ENCODE assay signal across 15 mouse cellular contexts in the genomic region with DNA sequence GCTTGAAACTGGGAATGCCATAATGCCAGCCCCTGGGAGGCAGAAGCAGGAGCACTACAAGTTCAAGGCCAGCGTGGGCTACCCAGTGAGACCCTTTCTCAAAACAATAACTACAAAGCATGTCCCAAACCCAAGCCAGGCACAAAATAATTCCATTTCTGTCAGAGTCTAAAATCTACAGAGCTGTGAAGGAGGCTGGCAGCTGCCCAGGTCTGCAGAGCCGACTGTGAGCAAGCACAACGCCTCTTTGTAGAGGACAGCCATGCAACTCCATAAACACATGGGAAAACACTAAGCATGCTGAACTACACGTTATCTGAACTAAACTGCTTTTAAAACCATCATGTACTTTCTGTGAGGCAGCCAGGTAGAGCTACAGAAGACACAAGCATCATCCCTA. TPM values are rescaled to one million over a fixed set of nuclear protein-coding genes. Genes with fewer than 3 reads are reported as not detected.
DNase-seq lines count a peak whose midpoint lies in the region; ATAC-seq lines count a peak whose summit lies in the region.
"Had no signal": no experiment of that assay in that cellular context is flagged by ENCODE, and none has a peak within 500 bp of the region (broad histone marks: within the 10 kb centered on the region; RNA-seq: fewer than 3 reads in every experiment).

No protein-coding gene starts in this region.

- intact Hi-C loops in left cerebral cortex, postnatal 36 days (cut with DNase I): no loop called here

- peak; percentile 40 to 60 for DNase-seq in left cerebral cortex, adult 18-20 months (ENCODE audit: low spot score in 2 of 2)
- DNase-seq in left cerebral cortex, adult 11 months (ENCODE audit: low spot score): no peak
- peak; percentile 40 to 68 for DNase-seq in layer of hippocampus, adult 18-20 months (ENCODE audit: low spot score in 2 of 2)
- peak; percentile 40 to 55 for DNase-seq in left cerebral cortex, postnatal 36 days (ENCODE audit: low spot score in 2 of 2)
- peak; percentile 31 for DNase-seq in telencephalon, adult 2 months (ENCODE audit: low read depth, low spot score)
- no peak for DNase-seq in kidney, adult 18-20 months
- DNase-seq: adrenal gland, adult 2 months; embryo, embryonic 11 days; heart, adult 2 months; kidney, postnatal 10 days; lung, embryonic 14.5 days; spleen, adult 18-20 months had no signal

- ATAC-seq in CD4-positive, CD25-positive, alpha-beta regulatory T cell, adult 4 months: no peak
- ATAC-seq: intestine, embryonic 16.5 days; midbrain, embryonic 13.5 days had no signal

RNA-seq across cellular contexts. Expression of a gene that starts 7.3 kb away (rescaled TPM):
- total RNA-seq in left cerebral cortex, adult 18-20 months (2021): 10 to 100 TPM; 21.5 to 22.9 TPM
- total RNA-seq in layer of hippocampus, adult 18-20 months (2021): 10 to 100 TPM; 21.9 to 24.7 TPM
- 10 to 100 TPM; 20.8 to 22.2 TPM for total RNA-seq in left cerebral cortex, postnatal 36 days (2021)
- 10 to 100 TPM; 30.4 to 42.0 TPM for polyA plus RNA-seq in CD4-positive, CD25-positive, alpha-beta regulatory T cell, adult 4 months (2017; shearing (Covaris generic))

RNA-seq across cellular contexts. Expression of a gene that starts 26.2 kb away (rescaled TPM):
- total RNA-seq in left cerebral cortex, adult 18-20 months (2021): 10 to 100 TPM; 42.1 to 44.0 TPM
- 10 to 100 TPM; 38.7 to 43.7 TPM for total RNA-seq in layer of hippocampus, adult 18-20 months (2021)
- 10 to 100 TPM; 38.2 to 41.4 TPM for total RNA-seq in left cerebral cortex, postnatal 36 days (2021)
- 10 to 100 TPM; 62.1 to 85.0 TPM for polyA plus RNA-seq in CD4-positive, CD25-positive, alpha-beta regulatory T cell, adult 4 months (2017; shearing (Covaris generic))

Comparison
In these comparisons a context has a peak if more than half of its experiments do, and no peak if none do; other contexts are left out.
1. DNase-seq: peak in left cerebral cortex, adult 18-20 months (2 of 2), layer of hippocampus, adult 18-20 months (2 of 2), left cerebral cortex, postnatal 36 days (2 of 2) and telencephalon, adult 2 months (single experiment); none in left cerebral cortex, adult 11 months (single experiment) and kidney, adult 18-20 months (single experiment).